ENCODE assay signal across 14 mouse cellular contexts in the genomic region with DNA sequence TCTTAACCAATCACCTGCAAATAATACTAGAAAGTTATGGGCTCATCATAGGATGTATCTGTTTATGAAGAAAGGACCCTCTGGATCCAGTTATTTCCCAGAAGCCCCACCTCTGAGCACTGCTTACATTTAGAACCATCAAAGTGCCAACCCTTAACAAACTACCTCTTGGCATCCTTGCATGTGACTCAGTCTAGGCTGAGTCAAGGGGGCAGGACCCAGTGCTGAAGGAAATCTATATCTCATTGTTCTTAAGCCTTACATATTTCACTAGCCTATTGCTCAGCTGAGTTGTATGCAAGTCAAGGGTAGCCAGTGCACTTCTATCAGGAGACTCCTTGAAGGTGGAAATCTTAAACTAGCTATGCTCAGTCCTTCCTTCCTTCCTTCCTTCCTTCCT.
"Had no signal": no experiment of that assay in that cellular context is flagged by ENCODE, and none has a peak within 500 bp of the region (broad histone marks: within the 10 kb centered on the region; RNA-seq: fewer than 3 reads in every experiment).

No protein-coding gene starts in this region.

- H3K27ac ChIP-seq: kidney, embryonic 15.5 days; layer of hippocampus, adult 2 months; liver, embryonic 13.5 days had no signal

- H3K4me2 ChIP-seq: kidney, embryonic 15.5 days; liver, embryonic 13.5 days; midbrain, embryonic 11.5 days had no signal

- H3K9me3 ChIP-seq: kidney, embryonic 15.5 days; liver, embryonic 13.5 days had no signal

- H3K4me1 ChIP-seq: kidney, embryonic 15.5 days had no signal

- DNase-seq: kidney, postnatal 14 days; layer of hippocampus, adult 9-11 months; liver, embryonic 13.5 days; lung, adult 2 months; lung, postnatal 14 days; lung, postnatal 4 days; midbrain, embryonic 14.5 days; right cerebral cortex, adult 18-20 months; right cerebral cortex, postnatal 14 days; right cerebral cortex, postnatal 4 days; thymus, postnatal 25 days had no signal

- H3K9ac ChIP-seq: kidney, embryonic 15.5 days; liver, embryonic 13.5 days had no signal

- H3K36me3 ChIP-seq: kidney, embryonic 15.5 days; liver, embryonic 13.5 days had no signal

- H3K27me3 ChIP-seq: kidney, embryonic 15.5 days; liver, embryonic 13.5 days had no signal

- H3K4me3 ChIP-seq: kidney, embryonic 15.5 days; layer of hippocampus, adult 2 months; liver, embryonic 13.5 days had no signal
